ENCODE assay signal across 8 mouse cellular contexts in the genomic region with DNA sequence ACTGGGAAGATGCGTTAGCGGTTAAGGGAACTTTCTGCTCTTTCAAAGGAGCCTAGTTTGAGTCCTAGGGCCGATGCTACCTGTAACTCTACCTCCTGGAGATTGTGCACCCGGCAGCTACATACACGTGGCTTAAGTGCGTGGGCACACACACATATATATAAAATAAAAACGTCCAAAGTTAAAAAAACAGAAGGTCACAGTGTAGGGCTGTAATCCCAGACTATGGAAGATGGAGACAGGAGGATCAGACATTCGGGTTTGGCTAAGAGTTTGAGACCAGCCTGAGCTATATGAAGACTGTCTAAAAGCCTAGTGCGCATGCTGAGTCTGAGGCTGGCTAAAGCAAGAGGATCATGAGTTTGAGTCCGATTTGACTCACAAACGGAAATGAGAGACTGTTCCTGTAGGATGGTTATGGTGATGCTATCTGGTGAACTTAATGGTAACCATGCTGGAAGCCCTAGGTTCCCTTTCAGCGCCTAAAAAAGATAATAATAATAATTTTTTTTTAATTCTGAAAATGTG. TPM values are rescaled to one million over a fixed set of nuclear protein-coding genes. Genes with fewer than 3 reads are reported as not detected.
A peak's percentile ranks its signal among the peaks of the same experiment; 100 is the strongest.
DNase-seq lines count a peak whose midpoint lies in the region; ATAC-seq and TF ChIP-seq lines count a peak whose summit lies in the region.

No protein-coding gene starts in this region.

- peak overlapping the region; percentile 73 for H3K4me3 ChIP-seq in kidney, adult 2 months (ENCODE audit: insufficient read depth, low read depth, low read length)
- peak overlapping the region; percentile 70 for H3K4me3 ChIP-seq in bone marrow macrophage, adult 2 months (ENCODE audit: insufficient read depth, low read length)
- peak overlapping the region; percentile 94 for H3K4me3 ChIP-seq in hindbrain, embryonic 15.5 days
- H3K4me3 ChIP-seq in midbrain, embryonic 15.5 days: peak overlapping the region; percentile 88

- H3K27me3 ChIP-seq in kidney, adult 2 months (replicated peaks; ENCODE audit: control insufficient read depth, insufficient read depth, low read length): no peaks in the 10 kb centered on the region
- no peaks in the 10 kb centered on the region for H3K27me3 ChIP-seq in hindbrain, embryonic 15.5 days
- no peaks in the 10 kb centered on the region for H3K27me3 ChIP-seq in midbrain, embryonic 15.5 days (replicated peaks)

- H3K4me1 ChIP-seq in kidney, adult 2 months (ENCODE audit: control insufficient read depth, insufficient read depth, low read length): peaks cover 11% of the 10 kb centered on the region; the same call in 1 of the 2 replicates
- H3K4me1 ChIP-seq in bone marrow macrophage, adult 2 months (ENCODE audit: control insufficient read depth, insufficient read depth, low read length): peaks cover 28% of the 10 kb centered on the region
- peaks cover 36% of the 10 kb centered on the region for H3K4me1 ChIP-seq in hindbrain, embryonic 15.5 days (replicated peaks)
- H3K4me1 ChIP-seq in midbrain, embryonic 15.5 days: peaks cover 31% of the 10 kb centered on the region

- TF ChIP-seq POLR2A in kidney, adult 2 months (IDR thresholded peaks at IDR 0.05; ENCODE audit: low read depth, low read length): no peak
- TF ChIP-seq POLR2A in bone marrow macrophage, adult 2 months (IDR thresholded peaks at IDR 0.05; ENCODE audit: borderline replicate concordance, low read depth, low read length): no peak

- H3K27ac ChIP-seq in kidney, adult 2 months (ENCODE audit: insufficient read depth, low read depth, low read length): peak overlapping the region; percentile 61
- H3K27ac ChIP-seq in bone marrow macrophage, adult 2 months (ENCODE audit: insufficient read depth, low read depth, low read length): peak overlapping the region; percentile 89
- peak overlapping the region; percentile 91 for H3K27ac ChIP-seq in hindbrain, embryonic 15.5 days (replicated peaks)
- H3K27ac ChIP-seq in midbrain, embryonic 15.5 days: peak overlapping the region; percentile 84

- TF ChIP-seq CTCF in kidney, adult 2 months (conservative IDR thresholded peaks at IDR 0.05; ENCODE audit: insufficient read depth, insufficient read length, low read depth, low read length): no peak
- TF ChIP-seq CTCF in bone marrow macrophage, adult 2 months (IDR thresholded peaks at IDR 0.05; ENCODE audit: low read depth, low read length): no peak

- intact Hi-C loops in left cerebral cortex, postnatal 36 days (cut with DNase I): loop anchor here (2.0 to 5.0 kb wide), 2 partner anchors 124 to 131 kb away; a partner anchor contains a TSS

- no peak for ATAC-seq in hindbrain, embryonic 15.5 days (ENCODE audit: low FRiP score, low read depth)
- ATAC-seq in midbrain, embryonic 15.5 days (replicated peaks): no peak

- H3K4me2 ChIP-seq in hindbrain, embryonic 15.5 days: peak overlapping the region; percentile 74
- peak overlapping the region; percentile 61 for H3K4me2 ChIP-seq in midbrain, embryonic 15.5 days

- no peaks in the 10 kb centered on the region for H3K9me3 ChIP-seq in hindbrain, embryonic 15.5 days
- H3K9me3 ChIP-seq in midbrain, embryonic 15.5 days: no peaks in the 10 kb centered on the region

- no peak for DNase-seq in kidney, adult 2 months
- DNase-seq in kidney, adult 9 months: no peak
- DNase-seq in left cerebral cortex, postnatal 36 days (ENCODE audit: low spot score in 2 of 2): no peak
- no peak for DNase-seq in frontal cortex, postnatal 10 days (ENCODE audit: low spot score in 2 of 2)
- no peak for DNase-seq in adrenal gland, adult (ENCODE audit: inconsistent age in 2 of 2, low spot score in 1 of 2)

- H3K9ac ChIP-seq in hindbrain, embryonic 15.5 days: peak overlapping the region; percentile 66
- peak overlapping the region; percentile 40 for H3K9ac ChIP-seq in midbrain, embryonic 15.5 days

- H3K36me3 ChIP-seq in kidney, adult 2 months (ENCODE audit: control insufficient read depth, insufficient read depth, low read length): no peaks in the 10 kb centered on the region; the same call in 1 of the 2 replicates
- peaks cover 27% of the 10 kb centered on the region for H3K36me3 ChIP-seq in hindbrain, embryonic 15.5 days
- H3K36me3 ChIP-seq in midbrain, embryonic 15.5 days (replicated peaks): peaks cover 13% of the 10 kb centered on the region

- 10% methylated on average over 12 of the region's 12 CpGs for WGBS in kidney, adult 2 months
- 11% methylated on average over 12 of the region's 12 CpGs for WGBS in hindbrain, embryonic 15.5 days
- 12% methylated on average over 12 of the region's 12 CpGs for WGBS in midbrain, embryonic 15.5 days

RNA-seq across cellular contexts. Expression of a gene that starts 0.7 kb away (rescaled TPM):
- 79.2 and 91.3 TPM in 2 replicates for polyA plus RNA-seq in kidney, adult 2 months (2012; rRNA removed)
- polyA plus RNA-seq in bone marrow macrophage, adult 2 months (2012; ENCODE audit: insufficient read depth, insufficient read length, missing spikeins): 219 and 232 TPM in 2 replicates
- polyA plus RNA-seq in hindbrain, embryonic 15.5 days (2015; fragmentation: Nextera tagmentation; extraction: Ambion mirVana): 22.1 and 25.5 TPM in 2 replicates
- 20.3 and 21.3 TPM in 2 replicates for polyA plus RNA-seq in midbrain, embryonic 15.5 days (2015; fragmentation: Nextera tagmentation; extraction: Ambion mirVana)
- 10 to 100 TPM; 10.7 to 11.0 TPM for total RNA-seq in left cerebral cortex, postnatal 36 days (2021)

RNA-seq across cellular contexts. Expression of a gene that starts 0.9 kb away (rescaled TPM):
- 68.1 and 79.3 TPM in 2 replicates for polyA plus RNA-seq in kidney, adult 2 months (2012; rRNA removed)
- 131 and 158 TPM in 2 replicates for polyA plus RNA-seq in bone marrow macrophage, adult 2 months (2012; ENCODE audit: insufficient read depth, insufficient read length, missing spikeins)
- 92.4 and 107 TPM in 2 replicates for polyA plus RNA-seq in hindbrain, embryonic 15.5 days (2015; fragmentation: Nextera tagmentation; extraction: Ambion mirVana)
- 101 and 111 TPM in 2 replicates for polyA plus RNA-seq in midbrain, embryonic 15.5 days (2015; fragmentation: Nextera tagmentation; extraction: Ambion mirVana)
- 100 to 1,000 TPM in 1 of 2 experiments, 10 to 100 TPM in 1; 89.8 to 103 TPM for total RNA-seq in left cerebral cortex, postnatal 36 days (2021)

RNA-seq across cellular contexts. Expression of a gene that starts 6.8 kb away (rescaled TPM):
- polyA plus RNA-seq in kidney, adult 2 months (2012; rRNA removed): 24.0 and 31.3 TPM in 2 replicates
- polyA plus RNA-seq in bone marrow macrophage, adult 2 months (2012; ENCODE audit: insufficient read depth, insufficient read length, missing spikeins): 16.7 and 21.3 TPM in 2 replicates
- polyA plus RNA-seq in hindbrain, embryonic 15.5 days (2015; fragmentation: Nextera tagmentation; extraction: Ambion mirVana): 172 and 178 TPM in 2 replicates
- 190 and 191 TPM in 2 replicates for polyA plus RNA-seq in midbrain, embryonic 15.5 days (2015; fragmentation: Nextera tagmentation; extraction: Ambion mirVana)
- total RNA-seq in left cerebral cortex, postnatal 36 days (2021): 10 to 100 TPM; 52.0 to 58.6 TPM

RNA-seq across cellular contexts. Expression of a gene that starts 6.9 kb away (rescaled TPM):
- polyA plus RNA-seq in kidney, adult 2 months (2012; rRNA removed): 54.6 and 77.8 TPM in 2 replicates
- polyA plus RNA-seq in bone marrow macrophage, adult 2 months (2012; ENCODE audit: insufficient read depth, insufficient read length, missing spikeins): 51.1 and 57.9 TPM in 2 replicates
- polyA plus RNA-seq in hindbrain, embryonic 15.5 days (2015; fragmentation: Nextera tagmentation; extraction: Ambion mirVana): 110 and 111 TPM in 2 replicates
- 104 and 116 TPM in 2 replicates for polyA plus RNA-seq in midbrain, embryonic 15.5 days (2015; fragmentation: Nextera tagmentation; extraction: Ambion mirVana)
- total RNA-seq in left cerebral cortex, postnatal 36 days (2021): 10 to 100 TPM; 32.0 to 35.7 TPM

RNA-seq across cellular contexts. Expression of a gene that starts 12.8 kb away (rescaled TPM):
- 42.3 and 52.8 TPM in 2 replicates for polyA plus RNA-seq in kidney, adult 2 months (2012; rRNA removed)
- polyA plus RNA-seq in bone marrow macrophage, adult 2 months (2012; ENCODE audit: insufficient read depth, insufficient read length, missing spikeins): 7.7 and 45.7 TPM in 2 replicates
- polyA plus RNA-seq in hindbrain, embryonic 15.5 days (2015; fragmentation: Nextera tagmentation; extraction: Ambion mirVana): not detected in 2 replicates
- polyA plus RNA-seq in midbrain, embryonic 15.5 days (2015; fragmentation: Nextera tagmentation; extraction: Ambion mirVana): not detected in 2 replicates
- 10 to 100 TPM in 1 of 2 experiments, 1 to 10 TPM in 1; 10.0 to 13.0 TPM for total RNA-seq in left cerebral cortex, postnatal 36 days (2021)
